Mouse (Mus musculus) MN1 (cell line): ENCODE data around the gene Rbmy.
"Not testable (repeated sequence)": the region's sequence is repeated elsewhere in the genome, so short reads cannot be mapped to it uniquely, and the experiment has no call there.

Experiments used
- DNase-seq: peaks from one replicate; pipeline ENCODE4 v3.0.0-alpha.2; 2016; ENCODE audit warnings: low spot score

Rbmy gene

GRCm38 (mm10) chrY:2830380-2830779 lies at the start of gene Rbmy, which contains the start of gene Gm10256:
TSS of gene Rbmy (plus strand) at chrY:2830680.
TSS of gene Gm10256 (plus strand) at chrY:2830699.
- DNase-seq: not testable (repeated sequence)

- DNase-seq: not testable (repeated sequence)
Observed at GRCm38 (mm10) chrY:2796105-2796504, 34.4 kb upstream of the Rbmy start, which contains the start of gene Gm4064. TSS of gene Gm4064 (minus strand) at chrY:2796205.
